Mouse (Mus musculus) CD4-positive, CD25-positive, alpha-beta regulatory T cell, adult 4 months (primary cell): ENCODE data around the gene Glb1l. TPM values are rescaled to one million over a fixed set of nuclear protein-coding genes. Genes with fewer than 3 reads are reported as not detected.

Source experiments
- ATAC-seq: one replicate; pipeline ENCODE4 v1.8.0; 2017
- polyA plus RNA-seq, 2 experiments: library from polyadenylated mRNA; unstranded; fragments of 100-300 nt; shearing (Covaris generic); gene quantifications; one replicate each; pipeline ENCODE4 v1.2.1; 2017

Glb1l gene
- polyA plus RNA-seq, 2 experiments from 2014 or later, result 8.0 to 19.2 TPM

- ATAC-seq, result no peak
These were observed 20.6 kb upstream of the Glb1l start for GRCm38 (mm10) chr1:75231224-75231623.

- no peak for ATAC-seq
These were observed 19.9 kb upstream of the Glb1l start for GRCm38 (mm10) chr1:75230335-75230994.

- ATAC-seq, result no peak
These were observed 18.5 kb upstream of the Glb1l start for GRCm38 (mm10) chr1:75229158-75229557.

GRCm38 (mm10) chr1:75227653-75228052 is 17.0 kb upstream of the Glb1l start:
- ATAC-seq, result no peak

- ATAC-seq, result no peak
These were observed 15.5 kb upstream of the Glb1l start for GRCm38 (mm10) chr1:75226138-75226537.

- no peak for ATAC-seq
These were observed 14.9 kb upstream of the Glb1l start for GRCm38 (mm10) chr1:75225473-75225872.

GRCm38 (mm10) chr1:75223532-75223931 is 12.9 kb upstream of the Glb1l start:
- no peak for ATAC-seq

GRCm38 (mm10) chr1:75222926-75223325 is 12.3 kb upstream of the Glb1l start:
- ATAC-seq, result peak; percentile 33

GRCm38 (mm10) chr1:75221538-75221937 is 10.9 kb upstream of the Glb1l start:
- ATAC-seq, result no peak

GRCm38 (mm10) chr1:75219531-75219930 is 8.9 kb upstream of the Glb1l start, which contains the start of gene Tuba4a:
TSS of gene Tuba4a (minus strand) at chr1:75219865.
- no peak for ATAC-seq

GRCm38 (mm10) chr1:75219078-75219477 is 8.5 kb upstream of the Glb1l start:
- peak; percentile 91 for ATAC-seq

- peak; percentile 51 for ATAC-seq
These were observed 7.8 kb upstream of the Glb1l start for GRCm38 (mm10) chr1:75218227-75219001.

GRCm38 (mm10) chr1:75217893-75218226 is 7.2 kb upstream of the Glb1l start:
- ATAC-seq, result no peak

GRCm38 (mm10) chr1:75216797-75217585 is 6.4 kb upstream of the Glb1l start:
- ATAC-seq, result no peak

- ATAC-seq, result no peak
These were observed 5.2 kb upstream of the Glb1l start for GRCm38 (mm10) chr1:75215785-75216184.

- no peak for ATAC-seq
These were observed 4.3 kb upstream of the Glb1l start for GRCm38 (mm10) chr1:75214886-75215285.

GRCm38 (mm10) chr1:75214442-75214841 is 3.8 kb upstream of the Glb1l start:
- ATAC-seq, result no peak

- ATAC-seq, result no peak
These were observed 2.5 kb upstream of the Glb1l start for GRCm38 (mm10) chr1:75213096-75213495.

- no peak for ATAC-seq
These were observed 1.9 kb upstream of the Glb1l start for GRCm38 (mm10) chr1:75212542-75212941.

- ATAC-seq, result peak; percentile 23
These were observed 612 bp upstream of the Glb1l start for GRCm38 (mm10) chr1:75211141-75211708.

GRCm38 (mm10) chr1:75208967-75209678 is 1.5 kb downstream of the Glb1l start:
- no peak for ATAC-seq

- ATAC-seq, result no peak
These were observed 9.4 kb downstream of the Glb1l start for GRCm38 (mm10) chr1:75201236-75201635.
